Mouse (Mus musculus) thymus, adult 2 months (tissue): ENCODE data around the gene Kif16b. TPM values are rescaled to one million over a fixed set of nuclear protein-coding genes. Genes with fewer than 3 reads are reported as not detected.

Source experiments
- DNase-seq: peaks from one replicate; pipeline ENCODE4 v3.0.0; 2021
- H3K27ac ChIP-seq: fragments of 200-500 bp; 2 replicates; pipeline ENCODE4 v1.5.1; 2012; ENCODE audit warnings: low read length, control low read depth; ENCODE audit not compliant: control insufficient read depth, insufficient read depth
- H3K27me3 ChIP-seq: fragments of 200-500 bp; 2 replicates; pipeline ENCODE4 v1.6.1; 2012; ENCODE audit warnings: mild to moderate bottlenecking, low read length, moderate library complexity, mixed read lengths; ENCODE audit not compliant: control insufficient read depth, insufficient read depth
- H3K36me3 ChIP-seq: fragments of 200-500 bp; 2 replicates; pipeline ENCODE4 v1.6.1; 2012; ENCODE audit warnings: mild to moderate bottlenecking, low read length, moderate library complexity; ENCODE audit not compliant: control insufficient read depth, insufficient read depth
- H3K4me1 ChIP-seq: fragments of 200-500 bp; replicated peaks from 2 replicates; pipeline ENCODE4 v1.6.1; 2012; ENCODE audit warnings: low read length; ENCODE audit not compliant: control insufficient read depth, insufficient read depth
- H3K4me3 ChIP-seq: fragments of 200-500 bp; 2 replicates; pipeline ENCODE4 v1.5.1; 2012; ENCODE audit warnings: mild to moderate bottlenecking, low read length, control low read depth, moderate library complexity; ENCODE audit not compliant: control insufficient read depth, insufficient read depth
- CTCF ChIP-seq: fragments of 200-500 bp; IDR thresholded peaks from 2 replicates; pipeline ENCODE4 v1.5.1; 2012; ENCODE audit warnings: mild to moderate bottlenecking, control low read depth, low read length, moderate library complexity, borderline replicate concordance; ENCODE audit not compliant: control insufficient read depth, poor library complexity, insufficient read depth; ENCODE audit errors: extremely low read depth
- POLR2A ChIP-seq: fragments of 200-500 bp; IDR thresholded peaks from 2 replicates; pipeline ENCODE4 v1.6.1; 2012; ENCODE audit warnings: mild to moderate bottlenecking, low read length, control low read depth, moderate library complexity; ENCODE audit not compliant: control insufficient read depth, poor library complexity, insufficient read depth; ENCODE audit errors: extremely low read depth
- WGBS: fragments of 180-500 bp; shearing (Covaris S2); methylation state at CpG from one replicate; pipeline ENCODE4 v1.1.7; 2018; 5-methylcytosine and 5-hydroxymethylcytosine counted together
- polyA plus RNA-seq: library from polyadenylated mRNA; depleted of rRNA; stranded (reverse); fragments of >200 nt; gene quantifications from 2 replicates; pipeline ENCODE4 v1.2.3, GENCODE M21; 2012

Kif16b gene
- polyA plus RNA-seq, 1 experiment, result 9.5 TPM

DNA sequence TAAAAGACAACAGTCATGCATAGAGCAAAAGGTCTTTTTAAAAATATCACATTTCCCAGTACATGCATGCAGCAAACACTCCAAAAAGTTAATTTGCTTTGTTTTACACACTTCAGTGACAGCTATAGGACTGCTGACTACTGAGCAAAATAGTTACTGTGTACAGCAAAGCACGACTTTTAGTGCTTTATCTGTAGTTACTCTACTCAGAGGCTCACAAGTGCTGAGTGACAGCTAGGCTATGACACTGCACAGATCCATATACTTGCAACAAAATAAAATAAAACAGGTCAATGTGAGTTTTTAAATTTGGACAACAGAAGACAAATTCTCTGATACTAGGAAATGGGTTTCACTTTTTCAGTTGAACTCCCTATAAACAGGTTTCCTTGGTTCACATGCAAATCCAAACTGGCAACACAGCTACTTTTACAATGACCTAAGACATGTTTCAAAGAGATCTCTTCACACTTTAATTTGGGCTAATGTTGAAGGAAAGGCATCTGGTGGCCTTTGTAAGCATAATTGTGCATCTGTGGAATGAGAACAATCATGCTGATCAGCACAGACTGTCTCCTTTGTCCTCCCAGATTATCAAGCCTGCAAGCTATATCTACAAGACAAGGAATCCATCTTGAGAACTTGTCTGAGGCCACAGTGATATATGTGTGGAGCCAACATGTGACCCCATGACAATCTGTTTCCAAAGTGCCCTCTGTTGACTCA lies 186.0 kb downstream of the Kif16b start:
- WGBS, result 97% methylated on average over 1 of the region's 1 CpGs
- Histone ChIP-seq H3K36me3 (no peaks in the 10 kb centered on the region), H3K4me3 (no peak overlapping the region), H3K4me1 (no peaks in the 10 kb centered on the region), H3K27me3 (no peaks in the 10 kb centered on the region), H3K27ac (no peak overlapping the region)
- no peak for DNase-seq
- TF ChIP-seq CTCF, result no peak

DNA sequence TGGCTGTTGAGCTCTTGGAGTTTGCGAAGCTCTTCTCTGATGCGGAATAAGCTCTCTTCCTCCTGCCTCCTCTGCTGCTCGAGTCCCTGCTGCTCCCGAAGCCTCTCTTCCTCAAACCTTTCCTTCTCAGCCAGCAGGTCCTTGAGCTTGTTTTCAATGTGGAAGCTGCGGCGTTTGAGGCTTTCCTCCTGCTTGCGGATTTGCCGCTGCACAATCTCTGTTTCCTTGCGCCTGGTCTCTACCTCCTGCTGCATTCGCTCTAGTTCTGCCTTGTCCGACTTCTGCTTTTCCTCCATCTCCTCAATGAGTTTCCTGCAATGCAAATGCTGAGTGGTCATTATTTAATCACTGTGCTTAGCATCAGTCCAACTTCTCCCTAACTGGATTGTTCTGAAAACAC lies 188.6 kb downstream of the Kif16b start:
- H3K36me3 ChIP-seq, result no peaks in the 10 kb centered on the region
- no peak overlapping the region for H3K4me3 ChIP-seq
- H3K27ac ChIP-seq, result no peak overlapping the region
- H3K27me3 ChIP-seq, result no peaks in the 10 kb centered on the region
- WGBS, result 75% methylated on average over 11 of the region's 11 CpGs
- DNase-seq, result no peak
- no peaks in the 10 kb centered on the region for H3K4me1 ChIP-seq
- TF ChIP-seq POLR2A, result no peak
- no peak for TF ChIP-seq CTCF

DNA sequence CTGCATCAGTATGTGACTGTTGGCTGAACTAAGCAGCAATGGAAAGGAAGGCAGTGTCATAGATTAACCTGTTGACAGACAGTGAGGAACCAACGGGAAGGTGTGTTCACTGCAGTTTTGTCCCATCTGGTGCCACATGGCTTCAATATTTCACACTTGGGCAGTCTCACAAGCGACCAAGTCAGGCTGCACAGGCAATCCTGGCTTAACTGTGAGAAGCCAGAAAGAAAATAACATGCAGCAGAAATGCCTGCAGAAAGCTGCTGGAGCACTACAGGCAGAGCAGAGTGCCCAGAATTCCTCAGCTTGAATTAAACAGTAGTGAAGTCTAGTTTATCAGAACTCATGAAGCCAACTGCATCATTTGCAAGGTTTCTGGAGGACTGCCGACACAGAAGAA lies 192.0 kb downstream of the Kif16b start:
- 93% methylated on average over 3 of the region's 3 CpGs for WGBS
- Histone ChIP-seq H3K4me1 (no peaks in the 10 kb centered on the region), H3K27me3 (no peaks in the 10 kb centered on the region), H3K27ac (no peak overlapping the region), H3K4me3 (no peak overlapping the region), H3K36me3 (no peaks in the 10 kb centered on the region)
- no peak for DNase-seq
- TF ChIP-seq CTCF (no peak), POLR2A (no peak)

DNA sequence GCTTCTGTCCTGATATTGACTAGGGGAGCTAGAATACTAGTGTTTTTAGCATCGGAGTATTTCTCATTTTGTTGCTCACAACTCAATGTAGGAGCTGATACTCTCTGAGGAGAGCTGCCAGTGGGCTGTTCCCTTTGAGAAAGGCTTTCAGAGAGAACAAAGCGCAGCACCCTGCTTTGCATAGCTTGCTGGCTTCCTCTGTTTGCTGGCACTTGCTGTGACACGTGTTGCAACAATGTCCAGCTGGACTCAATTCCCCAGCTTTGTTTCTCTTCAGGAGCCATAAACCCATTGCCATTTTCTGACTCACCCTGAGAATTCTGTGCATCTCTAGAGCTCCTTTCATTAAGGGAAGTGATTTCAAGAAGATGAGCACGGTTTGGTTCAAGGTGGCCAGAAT lies 200.6 kb downstream of the Kif16b start:
- Histone ChIP-seq H3K36me3 (no peaks in the 10 kb centered on the region), H3K27me3 (no peaks in the 10 kb centered on the region), H3K4me3 (no peak overlapping the region), H3K27ac (no peak overlapping the region), H3K4me1 (peaks cover 3% of the 10 kb centered on the region; the same call in 1 of the 2 replicates)
- no peak for TF ChIP-seq POLR2A
- no peak for TF ChIP-seq CTCF
- 88% methylated on average over 4 of the region's 4 CpGs for WGBS
- DNase-seq, result no peak

DNA sequence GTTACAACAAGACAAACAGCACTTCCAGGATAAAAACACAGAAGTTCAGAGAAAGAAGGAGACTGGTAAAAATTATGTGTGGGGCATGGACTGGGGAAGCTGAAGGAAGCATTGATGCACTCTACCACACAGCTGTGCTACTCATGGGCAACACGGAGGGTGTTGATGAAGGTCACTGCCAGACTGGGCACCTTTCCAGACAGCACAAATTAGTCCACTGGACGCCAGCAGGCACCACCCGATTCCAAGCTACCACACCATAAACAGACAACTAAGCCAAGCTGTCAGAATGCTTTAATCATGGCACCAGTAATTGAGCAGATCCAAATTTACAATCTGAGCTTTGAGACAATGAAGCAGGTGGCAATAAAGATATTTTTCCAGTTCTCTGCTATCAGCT lies 202.7 kb downstream of the Kif16b start:
- peaks cover 3% of the 10 kb centered on the region; the same call in 1 of the 2 replicates for H3K4me1 ChIP-seq
- H3K36me3 ChIP-seq, result no peaks in the 10 kb centered on the region
- WGBS, result 90% methylated on average over 3 of the region's 3 CpGs
- H3K4me3 ChIP-seq, result no peak overlapping the region
- no peak overlapping the region for H3K27ac ChIP-seq
- H3K27me3 ChIP-seq, result no peaks in the 10 kb centered on the region
- no peak for DNase-seq
- TF ChIP-seq POLR2A (no peak), CTCF (no peak)

DNA sequence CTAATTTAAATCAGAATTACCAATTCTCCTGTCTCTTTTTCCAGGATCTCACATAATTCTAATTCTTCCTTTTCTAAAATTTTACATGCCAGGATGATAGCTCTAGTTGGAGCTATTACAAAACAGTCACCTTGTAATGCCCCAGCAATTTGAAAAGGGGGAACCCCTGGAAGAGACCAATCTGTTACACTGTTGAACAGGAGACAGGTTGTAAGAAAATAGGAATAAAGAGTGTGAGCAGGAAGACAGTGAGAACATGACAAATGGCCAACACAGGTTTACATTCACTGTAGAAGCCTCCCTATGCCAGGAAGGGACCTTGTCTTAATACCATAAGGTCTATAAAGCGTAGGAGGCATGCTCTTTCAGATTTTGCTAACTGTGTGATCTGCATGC lies 206.4 kb downstream of the Kif16b start:
- H3K27ac ChIP-seq, result no peak overlapping the region
- peaks cover 1% of the 10 kb centered on the region; the same call in 1 of the 2 replicates for H3K4me1 ChIP-seq
- DNase-seq, result no peak
- H3K36me3 ChIP-seq, result no peaks in the 10 kb centered on the region
- 97% methylated on average over 1 of the region's 1 CpGs for WGBS
- no peak for TF ChIP-seq CTCF
- TF ChIP-seq POLR2A, result no peak
- H3K27me3 ChIP-seq, result no peaks in the 10 kb centered on the region
- H3K4me3 ChIP-seq, result no peak overlapping the region
